Mouse (Mus musculus) layer of hippocampus, adult 11-12 months (tissue): ENCODE measurements around the gene Ubap2.

ENCODE experiments used
- DNase-seq: peaks from one replicate; pipeline ENCODE4 v3.0.0; 2022; ENCODE audit warnings: low spot score

The Ubap2 gene

DNA sequence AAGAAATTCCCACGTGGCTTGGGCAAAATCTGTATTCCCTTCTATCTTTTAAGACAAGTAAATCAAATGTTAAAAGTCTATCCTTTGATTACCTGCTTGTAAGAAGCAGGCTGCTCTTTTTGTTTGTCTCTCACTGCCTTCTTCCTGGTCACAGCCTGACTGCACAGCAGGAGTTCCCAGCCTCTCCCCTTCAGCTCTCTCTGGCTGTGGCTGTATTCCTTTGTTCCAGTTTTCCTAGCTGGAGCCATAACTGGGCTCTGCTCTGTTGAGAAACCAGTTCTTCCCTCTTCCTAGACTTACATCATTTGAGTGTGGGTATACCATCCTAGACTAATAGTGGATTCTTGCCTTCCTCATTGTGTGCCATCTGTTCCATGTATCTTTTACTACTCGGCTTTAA lies 110.0 kb downstream of the Ubap2 start:
- no peak for DNase-seq

DNA sequence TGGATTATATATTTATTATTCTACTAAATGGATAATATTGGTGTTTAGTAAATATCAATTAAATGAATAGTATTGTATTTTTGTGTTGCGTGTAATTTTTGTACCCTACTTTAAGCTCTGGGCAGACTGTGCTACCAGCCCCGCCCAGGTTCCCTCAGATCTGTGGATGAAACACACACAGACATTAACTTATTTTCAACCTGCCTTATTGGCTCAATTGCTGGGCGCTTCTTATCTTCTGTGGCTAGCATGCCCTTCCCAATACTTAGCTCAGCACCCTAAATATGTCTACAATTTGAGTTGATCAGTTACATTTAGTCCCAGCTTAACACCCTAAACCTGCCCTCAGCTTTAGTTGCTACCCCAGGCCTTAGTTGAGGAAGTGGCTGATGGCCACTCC lies 113.7 kb downstream of the Ubap2 start:
- DNase-seq: no peak

DNA sequence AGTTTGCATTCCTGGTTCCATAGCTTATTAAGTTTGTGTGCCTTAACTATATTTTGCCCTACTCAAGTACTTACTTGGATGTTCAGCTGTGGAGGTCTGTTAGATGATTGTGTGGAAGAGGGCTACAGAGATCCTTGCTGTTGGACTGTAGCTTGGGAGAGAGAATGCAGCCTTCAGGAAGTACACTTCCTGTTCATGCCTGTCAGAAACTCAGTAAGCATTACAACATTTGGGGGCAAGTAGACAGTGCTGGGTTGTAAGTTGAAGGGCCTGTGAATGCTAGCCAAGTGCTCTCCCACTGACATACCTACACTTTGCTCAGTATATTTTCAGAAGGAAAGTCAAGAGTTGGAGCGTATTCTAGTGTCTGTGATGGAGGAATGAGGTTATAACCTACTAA lies 116.7 kb downstream of the Ubap2 start:
- no peak for DNase-seq

DNA sequence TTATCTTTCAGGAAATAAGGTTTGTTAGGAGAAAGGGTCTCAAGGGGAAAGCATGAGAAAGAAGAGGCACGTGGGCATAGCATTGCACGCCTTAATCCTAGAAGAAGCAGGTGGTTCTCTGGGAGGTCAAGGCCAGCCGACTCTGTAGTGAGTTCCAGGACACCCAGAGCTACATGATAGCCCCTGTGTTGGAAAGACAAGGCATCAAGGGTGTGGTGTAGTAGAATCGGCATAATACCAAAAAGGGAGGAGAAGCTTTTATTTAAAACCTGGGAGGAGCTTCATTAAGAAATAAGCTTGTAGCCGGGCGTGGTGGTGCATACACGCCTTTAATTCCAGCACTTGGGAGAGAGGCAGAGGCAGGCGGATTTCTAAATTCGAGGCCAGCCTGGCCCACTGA lies 118.0 kb downstream of the Ubap2 start:
- DNase-seq: no peak

DNA sequence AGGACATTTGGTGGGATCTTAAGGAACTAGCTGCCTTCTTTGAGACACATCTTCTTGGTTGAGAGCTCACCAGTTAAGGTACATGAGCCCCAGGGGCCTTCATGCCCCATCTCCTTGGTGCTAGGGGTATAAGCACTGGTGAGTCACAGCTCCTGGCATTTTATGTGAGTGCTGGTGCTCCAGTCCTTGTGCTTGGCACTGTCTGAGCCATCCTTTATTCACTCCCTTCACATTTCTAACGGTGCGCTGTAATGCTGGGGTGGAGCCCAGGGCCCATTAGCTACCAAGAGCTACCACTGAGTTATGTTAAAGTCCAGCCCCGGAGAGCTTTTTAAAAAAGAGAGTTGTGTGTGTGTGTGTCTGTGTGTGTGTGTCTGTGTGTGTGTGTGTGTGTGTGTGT lies 121.8 kb downstream of the Ubap2 start:
- no peak for DNase-seq

DNA sequence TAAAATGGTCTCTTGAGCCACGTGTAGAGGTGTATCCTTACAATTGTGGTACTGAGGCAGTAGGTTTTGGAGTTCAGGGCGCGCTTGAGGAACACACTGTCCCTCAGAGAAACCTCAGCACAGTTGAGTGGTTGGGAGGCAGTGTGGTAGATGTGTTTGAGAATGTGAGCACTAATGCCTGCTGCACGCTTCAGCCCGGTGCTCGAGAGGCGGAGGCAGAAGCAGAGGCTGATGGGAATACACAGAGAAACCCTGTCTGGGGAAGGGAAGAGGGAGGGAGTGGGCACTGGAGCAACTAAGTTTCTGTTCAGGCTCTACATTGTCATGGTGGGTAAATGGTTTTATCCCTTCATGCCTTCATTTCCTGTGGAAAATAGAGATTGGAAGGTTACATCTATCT lies 123.8 kb downstream of the Ubap2 start:
- no peak for DNase-seq

DNA sequence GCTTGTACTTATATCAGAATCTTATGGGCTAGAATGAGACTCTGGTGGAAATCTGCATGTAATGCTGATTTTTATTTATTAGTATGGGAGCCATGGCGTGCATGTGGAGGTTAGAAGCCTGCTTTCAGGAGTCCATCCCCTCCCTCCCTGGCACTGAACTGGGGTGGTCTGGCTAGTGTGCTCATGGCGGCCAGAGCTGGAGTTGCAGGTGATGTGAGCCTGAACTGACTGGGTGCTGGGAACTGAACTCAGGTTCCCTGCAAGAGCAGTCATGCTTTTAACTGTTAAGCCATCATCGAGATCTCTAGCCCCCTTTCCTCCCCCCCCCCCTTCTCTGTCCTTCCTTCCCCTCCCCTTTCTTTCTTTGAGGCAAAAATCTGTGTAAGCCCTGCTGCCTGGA lies 125.1 kb downstream of the Ubap2 start:
- DNase-seq: no peak
